Mouse (Mus musculus): ENCODE measurements around the gene Ccdc61. TPM values are rescaled to one million over a fixed set of nuclear protein-coding genes. Genes with fewer than 3 reads are reported as not detected.
A peak's percentile ranks its signal among the peaks of the same experiment; 100 is the strongest.
"Not testable (repeated sequence)": the region's sequence is repeated elsewhere in the genome, so short reads cannot be mapped to it uniquely, and the experiment has no call there.

Gene Ccdc61
- polyA plus RNA-seq, 1 experiment from 2014 or later: 24.0 TPM

- H3K36me3 ChIP-seq (ENCODE audit: control insufficient read depth, insufficient read depth): no peaks in the 10 kb centered on the region
- no peak overlapping the region for H3K4me2 ChIP-seq (ENCODE audit: low read length)
- no peak overlapping the region for H3K27ac ChIP-seq (ENCODE audit: low read length)
- ATAC-seq: no peak
- no peaks in the 10 kb centered on the region for H3K27me3 ChIP-seq (replicated peaks; ENCODE audit: control insufficient read depth, insufficient read depth, low read length)
- H3K4me3 ChIP-seq (replicated peaks; ENCODE audit: low read length): no peak overlapping the region
- H3K9ac ChIP-seq (replicated peaks; ENCODE audit: low read depth, low read length): no peak overlapping the region
- H3K4me1 ChIP-seq (replicated peaks; ENCODE audit: control insufficient read depth, insufficient read depth, low read length): peaks cover 7% of the 10 kb centered on the region
- H3K9me3 ChIP-seq (ENCODE audit: control insufficient read depth, low read length): no peaks in the 10 kb centered on the region
- 89% methylated on average over 5 of the region's 5 CpGs for WGBS
Observed at GRCm38 (mm10) chr7:18875372-18875771, 34.8 kb downstream of the Ccdc61 start.

GRCm38 (mm10) chr7:18873253-18873652 lies 37.0 kb downstream of the Ccdc61 start:
- H3K4me1 ChIP-seq (replicated peaks; ENCODE audit: control insufficient read depth, insufficient read depth, low read length): peaks cover 7% of the 10 kb centered on the region
- H3K36me3 ChIP-seq (ENCODE audit: control insufficient read depth, insufficient read depth): no peaks in the 10 kb centered on the region
- H3K9ac ChIP-seq (replicated peaks; ENCODE audit: low read depth, low read length): peak overlapping the region; percentile 56
- ATAC-seq: peak; percentile 84
- H3K4me3 ChIP-seq (replicated peaks; ENCODE audit: low read length): peak overlapping the region; percentile 49
- H3K4me2 ChIP-seq (ENCODE audit: low read length): peak overlapping the region; percentile 98
- no peak overlapping the region for H3K27ac ChIP-seq (ENCODE audit: low read length)
- H3K9me3 ChIP-seq (ENCODE audit: control insufficient read depth, low read length): no peaks in the 10 kb centered on the region
- WGBS: under 1% methylated on average over 10 of the region's 10 CpGs
- H3K27me3 ChIP-seq (replicated peaks; ENCODE audit: control insufficient read depth, insufficient read depth, low read length): no peaks in the 10 kb centered on the region

- no peaks in the 10 kb centered on the region for H3K36me3 ChIP-seq (ENCODE audit: control insufficient read depth, insufficient read depth)
- peaks cover 7% of the 10 kb centered on the region for H3K4me1 ChIP-seq (replicated peaks; ENCODE audit: control insufficient read depth, insufficient read depth, low read length)
- H3K9ac ChIP-seq (replicated peaks; ENCODE audit: low read depth, low read length): peak overlapping the region; percentile 56
- 2% methylated on average over 7 of the region's 7 CpGs for WGBS
- H3K27ac ChIP-seq (ENCODE audit: low read length): no peak overlapping the region
- ATAC-seq: peak; percentile 55
- no peaks in the 10 kb centered on the region for H3K27me3 ChIP-seq (replicated peaks; ENCODE audit: control insufficient read depth, insufficient read depth, low read length)
- H3K4me2 ChIP-seq (ENCODE audit: low read length): peak overlapping the region; percentile 98
- peak overlapping the region; percentile 49 for H3K4me3 ChIP-seq (replicated peaks; ENCODE audit: low read length)
- H3K9me3 ChIP-seq (ENCODE audit: control insufficient read depth, low read length): no peaks in the 10 kb centered on the region
Observed at GRCm38 (mm10) chr7:18872816-18873215, 37.4 kb downstream of the Ccdc61 start.

- H3K4me1 ChIP-seq (replicated peaks; ENCODE audit: control insufficient read depth, insufficient read depth, low read length): peaks cover 7% of the 10 kb centered on the region
- 33% methylated on average over 13 of the region's 14 CpGs for WGBS
- H3K4me2 ChIP-seq (ENCODE audit: low read length): peak overlapping the region; percentile 98
- no peaks in the 10 kb centered on the region for H3K27me3 ChIP-seq (replicated peaks; ENCODE audit: control insufficient read depth, insufficient read depth, low read length)
- H3K9ac ChIP-seq (replicated peaks; ENCODE audit: low read depth, low read length): peak overlapping the region; percentile 56
- H3K9me3 ChIP-seq (ENCODE audit: control insufficient read depth, low read length): no peaks in the 10 kb centered on the region
- H3K27ac ChIP-seq (ENCODE audit: low read length): no peak overlapping the region
- H3K36me3 ChIP-seq (ENCODE audit: control insufficient read depth, insufficient read depth): no peaks in the 10 kb centered on the region
- peak; percentile 51 for ATAC-seq
- H3K4me3 ChIP-seq (replicated peaks; ENCODE audit: low read length): peak overlapping the region; percentile 49
Observed at GRCm38 (mm10) chr7:18872014-18872802, 38.0 kb downstream of the Ccdc61 start.

GRCm38 (mm10) chr7:18871031-18871430 lies 39.2 kb downstream of the Ccdc61 start, which contains the start of gene Pglyrp1:
Gene Pglyrp1, plus strand, starts transcription at chr7:18871331.
- ATAC-seq; H3K4me1 ChIP-seq (replicated peaks; ENCODE audit: control insufficient read depth, insufficient read depth, low read length); H3K36me3 ChIP-seq (ENCODE audit: control insufficient read depth, insufficient read depth); H3K27me3 ChIP-seq (replicated peaks; ENCODE audit: control insufficient read depth, insufficient read depth, low read length); H3K9ac ChIP-seq (replicated peaks; ENCODE audit: low read depth, low read length); H3K9me3 ChIP-seq (ENCODE audit: control insufficient read depth, low read length); H3K4me3 ChIP-seq (replicated peaks; ENCODE audit: low read length); H3K4me2 ChIP-seq (ENCODE audit: low read length); H3K27ac ChIP-seq (ENCODE audit: low read length): not testable (repeated sequence)
- WGBS: no CpG with 5 or more reads among the region's 8 CpGs

GRCm38 (mm10) chr7:18868491-18868890 lies 41.7 kb downstream of the Ccdc61 start:
- Histone ChIP-seq H3K4me3 (replicated peaks; ENCODE audit: low read length) (no peak overlapping the region), H3K4me2 (ENCODE audit: low read length) (no peak overlapping the region), H3K27me3 (replicated peaks; ENCODE audit: control insufficient read depth, insufficient read depth, low read length) (no peaks in the 10 kb centered on the region), H3K4me1 (replicated peaks; ENCODE audit: control insufficient read depth, insufficient read depth, low read length) (peaks cover 7% of the 10 kb centered on the region), H3K9me3 (ENCODE audit: control insufficient read depth, low read length) (no peaks in the 10 kb centered on the region), H3K27ac (ENCODE audit: low read length) (no peak overlapping the region), H3K9ac (replicated peaks; ENCODE audit: low read depth, low read length) (no peak overlapping the region), H3K36me3 (ENCODE audit: control insufficient read depth, insufficient read depth) (no peaks in the 10 kb centered on the region)
- no peak for ATAC-seq
- 83% methylated on average over 2 of the region's 2 CpGs for WGBS

- Histone ChIP-seq H3K27ac (ENCODE audit: low read length) (no peak overlapping the region), H3K9me3 (ENCODE audit: control insufficient read depth, low read length) (no peaks in the 10 kb centered on the region), H3K4me1 (replicated peaks; ENCODE audit: control insufficient read depth, insufficient read depth, low read length) (no peaks in the 10 kb centered on the region), H3K27me3 (replicated peaks; ENCODE audit: control insufficient read depth, insufficient read depth, low read length) (no peaks in the 10 kb centered on the region), H3K9ac (replicated peaks; ENCODE audit: low read depth, low read length) (no peak overlapping the region), H3K36me3 (ENCODE audit: control insufficient read depth, insufficient read depth) (no peaks in the 10 kb centered on the region), H3K4me2 (ENCODE audit: low read length) (no peak overlapping the region), H3K4me3 (replicated peaks; ENCODE audit: low read length) (no peak overlapping the region)
- ATAC-seq: no peak
- 89% methylated on average over 6 of the region's 6 CpGs for WGBS
Observed at GRCm38 (mm10) chr7:18862801-18863200, 47.4 kb downstream of the Ccdc61 start.

GRCm38 (mm10) chr7:18858310-18858916 lies 51.8 kb downstream of the Ccdc61 start:
- no peak for ATAC-seq
- Histone ChIP-seq H3K4me1 (replicated peaks; ENCODE audit: control insufficient read depth, insufficient read depth, low read length) (no peaks in the 10 kb centered on the region), H3K9me3 (ENCODE audit: control insufficient read depth, low read length) (no peaks in the 10 kb centered on the region), H3K27ac (ENCODE audit: low read length) (no peak overlapping the region), H3K9ac (replicated peaks; ENCODE audit: low read depth, low read length) (no peak overlapping the region), H3K36me3 (ENCODE audit: control insufficient read depth, insufficient read depth) (no peaks in the 10 kb centered on the region), H3K27me3 (replicated peaks; ENCODE audit: control insufficient read depth, insufficient read depth, low read length) (no peaks in the 10 kb centered on the region), H3K4me3 (replicated peaks; ENCODE audit: low read length) (no peak overlapping the region), H3K4me2 (ENCODE audit: low read length) (no peak overlapping the region)
- WGBS: 83% methylated on average over 5 of the region's 5 CpGs

GRCm38 (mm10) chr7:18848395-18848794 lies 61.8 kb downstream of the Ccdc61 start:
- Histone ChIP-seq H3K9ac (replicated peaks; ENCODE audit: low read depth, low read length) (no peak overlapping the region), H3K27ac (ENCODE audit: low read length) (no peak overlapping the region), H3K4me1 (replicated peaks; ENCODE audit: control insufficient read depth, insufficient read depth, low read length) (no peaks in the 10 kb centered on the region), H3K4me3 (replicated peaks; ENCODE audit: low read length) (no peak overlapping the region), H3K4me2 (ENCODE audit: low read length) (no peak overlapping the region), H3K36me3 (ENCODE audit: control insufficient read depth, insufficient read depth) (no peaks in the 10 kb centered on the region), H3K27me3 (replicated peaks; ENCODE audit: control insufficient read depth, insufficient read depth, low read length) (no peaks in the 10 kb centered on the region), H3K9me3 (ENCODE audit: control insufficient read depth, low read length) (no peaks in the 10 kb centered on the region)
- no peak for ATAC-seq
- WGBS: 86% methylated on average over 1 of the region's 1 CpGs

Measured in forebrain, embryonic 16.5 days (tissue).